Mouse (Mus musculus): Measurements from ENCODE around the gene Caly. TPM values are rescaled to one million over a fixed set of nuclear protein-coding genes. Genes with fewer than 3 reads are reported as not detected.

Gene Caly
- polyA plus RNA-seq, 1 experiment from 2014 or later: 3.7 TPM

DNA sequence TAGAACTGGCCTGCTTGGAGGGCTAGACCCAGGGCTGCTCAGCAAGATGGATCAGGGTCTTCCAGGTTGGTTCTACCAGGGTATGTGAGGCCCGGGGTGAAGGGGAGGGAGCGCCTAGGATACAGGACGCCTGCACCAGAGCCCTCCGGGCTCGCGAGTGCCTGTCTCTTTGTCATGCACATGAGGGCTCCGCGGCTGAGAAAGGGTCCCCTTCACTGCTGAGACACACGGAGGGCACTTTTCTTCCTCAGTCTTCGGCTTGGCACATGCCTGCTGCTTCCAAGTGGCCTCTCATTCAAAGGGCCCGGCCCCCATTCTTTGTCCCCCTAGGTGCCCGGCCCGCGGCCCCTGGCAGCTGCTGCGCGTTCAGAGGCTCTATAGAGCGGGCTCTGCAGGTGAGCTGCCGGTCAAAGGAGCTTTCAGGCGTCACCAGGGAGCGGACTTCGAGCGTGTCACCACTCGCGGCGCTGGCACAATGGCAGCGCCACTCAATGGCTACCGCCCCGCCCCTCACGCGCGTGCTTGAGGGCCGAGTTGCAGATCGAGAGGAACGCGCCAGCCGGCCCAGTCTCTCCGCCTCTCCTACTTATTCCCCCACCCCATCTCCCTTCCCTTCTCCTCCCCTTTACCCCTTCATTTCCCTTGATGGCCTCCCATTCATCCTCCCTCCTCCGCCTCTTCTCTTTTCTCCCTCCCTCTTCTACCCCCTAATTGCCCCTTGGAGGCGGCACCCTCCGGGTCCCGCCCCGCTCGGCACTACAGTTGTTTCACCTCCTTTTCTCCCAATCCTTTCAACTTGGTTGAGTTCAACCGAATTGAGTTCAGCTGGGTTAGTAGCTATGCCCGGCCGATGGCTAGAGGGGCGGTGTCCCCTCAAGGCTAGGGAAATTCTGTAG, 21.2 kb downstream of the Caly start:
- Histone ChIP-seq H3K27ac (ENCODE audit: low read depth, low read length) (no peak overlapping the region), H3K4me3 (ENCODE audit: low read depth, low read length) (peak overlapping the region; percentile 33), H3K9me3 (ENCODE audit: control insufficient read depth) (no peaks in the 10 kb centered on the region), H3K4me2 (replicated peaks; ENCODE audit: low read depth) (peak overlapping the region; percentile 61), H3K36me3 (ENCODE audit: control insufficient read depth, insufficient read depth) (no peaks in the 10 kb centered on the region), H3K9ac (ENCODE audit: low read depth, low read length) (no peak overlapping the region), H3K4me1 (replicated peaks; ENCODE audit: control insufficient read depth, insufficient read depth, low read length) (peaks cover 7% of the 10 kb centered on the region; the same call in 1 of the 2 replicates), H3K27me3 (replicated peaks; ENCODE audit: control insufficient read depth, insufficient read depth, low read length) (peaks cover 71% of the 10 kb centered on the region)
- 0 out of 2 replicates have a peak, but pooled peaks have one; percentile 10 for TF ChIP-seq CTCF (IDR thresholded peaks at IDR 0.05; ENCODE audit: low read depth)
- WGBS: 3% methylated on average over 47 of the region's 47 CpGs
- peak; percentile 36 for ATAC-seq

GRCm38 (mm10) chr7:140059601-140060000, 22.7 kb downstream of the Caly start:
- H3K9me3 ChIP-seq (ENCODE audit: control insufficient read depth): no peaks in the 10 kb centered on the region
- ATAC-seq: no peak
- H3K4me3 ChIP-seq (ENCODE audit: low read depth, low read length): no peak overlapping the region
- no peak for TF ChIP-seq CTCF (IDR thresholded peaks at IDR 0.05; ENCODE audit: low read depth)
- H3K27ac ChIP-seq (ENCODE audit: low read depth, low read length): no peak overlapping the region
- H3K36me3 ChIP-seq (ENCODE audit: control insufficient read depth, insufficient read depth): no peaks in the 10 kb centered on the region
- peaks cover 71% of the 10 kb centered on the region for H3K27me3 ChIP-seq (replicated peaks; ENCODE audit: control insufficient read depth, insufficient read depth, low read length)
- H3K4me2 ChIP-seq (replicated peaks; ENCODE audit: low read depth): no peak overlapping the region
- H3K9ac ChIP-seq (ENCODE audit: low read depth, low read length): no peak overlapping the region
- 52% methylated on average over 4 of the region's 4 CpGs for WGBS
- H3K4me1 ChIP-seq (replicated peaks; ENCODE audit: control insufficient read depth, insufficient read depth, low read length): peaks cover 7% of the 10 kb centered on the region; the same call in 1 of the 2 replicates

- H3K27me3 ChIP-seq (replicated peaks; ENCODE audit: control insufficient read depth, insufficient read depth, low read length): peaks cover 62% of the 10 kb centered on the region
- no peaks in the 10 kb centered on the region for H3K9me3 ChIP-seq (ENCODE audit: control insufficient read depth)
- no peaks in the 10 kb centered on the region for H3K36me3 ChIP-seq (ENCODE audit: control insufficient read depth, insufficient read depth)
- no peak for TF ChIP-seq CTCF (IDR thresholded peaks at IDR 0.05; ENCODE audit: low read depth)
- H3K27ac ChIP-seq (ENCODE audit: low read depth, low read length): no peak overlapping the region
- H3K9ac ChIP-seq (ENCODE audit: low read depth, low read length): peak overlapping the region; percentile 22; the same call in 1 of the 2 replicates
- peak overlapping the region; percentile 70 for H3K4me2 ChIP-seq (replicated peaks; ENCODE audit: low read depth)
- peak overlapping the region; percentile 38 for H3K4me3 ChIP-seq (ENCODE audit: low read depth, low read length)
- WGBS: 41% methylated on average over 7 of the region's 7 CpGs
- peaks cover 7% of the 10 kb centered on the region; the same call in 1 of the 2 replicates for H3K4me1 ChIP-seq (replicated peaks; ENCODE audit: control insufficient read depth, insufficient read depth, low read length)
- ATAC-seq: no peak
These were observed 23.8 kb downstream of the Caly start for GRCm38 (mm10) chr7:140058528-140058927.

GRCm38 (mm10) chr7:140057413-140058407, 24.6 kb downstream of the Caly start:
- WGBS: 5% methylated on average over 53 of the region's 53 CpGs
- peak; percentile 56 for ATAC-seq
- peaks cover 68% of the 10 kb centered on the region for H3K27me3 ChIP-seq (replicated peaks; ENCODE audit: control insufficient read depth, insufficient read depth, low read length)

DNA sequence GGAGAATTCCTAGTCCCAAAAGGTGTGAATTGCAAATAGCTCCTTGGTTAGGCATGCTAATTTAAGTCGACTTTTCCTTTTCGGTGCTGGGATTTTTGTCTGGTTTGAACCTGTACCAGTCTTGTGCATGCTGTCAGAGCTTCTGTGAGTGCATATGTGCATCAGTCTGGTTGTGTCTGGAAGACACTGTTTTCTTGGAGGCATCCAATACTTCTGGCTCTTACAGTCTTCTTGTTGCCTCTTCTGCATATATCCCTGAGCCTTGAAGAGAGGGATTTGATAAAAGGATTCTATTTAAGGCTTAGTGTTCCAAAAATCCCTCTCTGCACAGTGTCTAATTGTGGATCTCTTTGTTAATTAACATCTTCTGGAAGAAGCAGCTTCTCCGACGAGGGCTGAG, 28.2 kb downstream of the Caly start:
- no peak for ATAC-seq
- 77% methylated on average over 4 of the region's 4 CpGs for WGBS
- TF ChIP-seq CTCF (IDR thresholded peaks at IDR 0.05; ENCODE audit: low read depth): no peak
- Histone ChIP-seq H3K4me3 (ENCODE audit: low read depth, low read length) (no peak overlapping the region), H3K4me2 (replicated peaks; ENCODE audit: low read depth) (no peak overlapping the region), H3K9ac (ENCODE audit: low read depth, low read length) (no peak overlapping the region), H3K9me3 (ENCODE audit: control insufficient read depth) (no peaks in the 10 kb centered on the region), H3K27me3 (replicated peaks; ENCODE audit: control insufficient read depth, insufficient read depth, low read length) (peaks cover 64% of the 10 kb centered on the region), H3K27ac (ENCODE audit: low read depth, low read length) (no peak overlapping the region), H3K36me3 (ENCODE audit: control insufficient read depth, insufficient read depth) (no peaks in the 10 kb centered on the region), H3K4me1 (replicated peaks; ENCODE audit: control insufficient read depth, insufficient read depth, low read length) (no peaks in the 10 kb centered on the region; the same call in 1 of the 2 replicates)

More at GRCm38 (mm10) chr7:140057413-140058407, 24.6 kb downstream of the Caly start:
- peak overlapping the region; percentile 70 for H3K4me2 ChIP-seq (replicated peaks; ENCODE audit: low read depth)
- TF ChIP-seq CTCF (IDR thresholded peaks at IDR 0.05; ENCODE audit: low read depth): peak; percentile 24; the same call in 1 of the 2 replicates
- H3K4me1 ChIP-seq (replicated peaks; ENCODE audit: control insufficient read depth, insufficient read depth, low read length): peaks cover 7% of the 10 kb centered on the region; the same call in 1 of the 2 replicates
- H3K27ac ChIP-seq (ENCODE audit: low read depth, low read length): no peak overlapping the region
- H3K36me3 ChIP-seq (ENCODE audit: control insufficient read depth, insufficient read depth): no peaks in the 10 kb centered on the region
- peak overlapping the region; percentile 38 for H3K4me3 ChIP-seq (ENCODE audit: low read depth, low read length)
- no peaks in the 10 kb centered on the region for H3K9me3 ChIP-seq (ENCODE audit: control insufficient read depth)
- H3K9ac ChIP-seq (ENCODE audit: low read depth, low read length): peak overlapping the region; percentile 22; the same call in 1 of the 2 replicates
